Mouse (Mus musculus): ENCODE data around the gene Siglec1. TPM values are rescaled to one million over a fixed set of nuclear protein-coding genes. Genes with fewer than 3 reads are reported as not detected.

Gene Siglec1
- polyA plus RNA-seq, 1 experiment from 2014 or later, result 0.27 TPM

- Histone ChIP-seq H3K36me3 (replicated peaks) (no peaks in the 10 kb centered on the region), H3K27me3 (replicated peaks) (peaks cover 46% of the 10 kb centered on the region), H3K4me1 (peaks cover 30% of the 10 kb centered on the region), H3K9me3 (no peaks in the 10 kb centered on the region), H3K9ac (no peak overlapping the region), H3K4me3 (no peak overlapping the region), H3K4me2 (no peak overlapping the region), H3K27ac (no peak overlapping the region)
- WGBS, result 94% methylated on average over 8 of the region's 8 CpGs
- ATAC-seq (replicated peaks), result no peak
These were observed 27.9 kb downstream of the Siglec1 start for GRCm38 (mm10) chr2:131058672-131059071.

DNA sequence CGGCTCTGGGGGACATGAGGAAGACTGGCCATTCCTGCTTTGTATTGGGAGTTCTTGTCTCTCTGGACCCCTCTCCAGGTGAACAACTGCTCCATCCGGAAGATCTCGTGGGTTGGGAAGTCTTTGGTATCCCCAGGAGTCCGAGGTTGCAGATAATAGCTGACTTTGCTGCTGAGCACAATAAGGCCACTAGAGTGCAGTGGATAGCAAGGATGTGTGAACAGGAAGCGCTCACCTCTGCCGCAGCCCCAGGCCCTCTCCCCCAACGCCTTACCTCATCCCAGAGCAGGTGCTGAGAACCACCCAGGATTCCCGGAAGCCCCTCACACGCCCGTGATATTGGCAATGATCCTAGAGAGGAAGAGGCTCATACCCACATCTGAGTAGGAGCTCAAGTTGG lies 30.4 kb downstream of the Siglec1 start:
- H3K9me3 ChIP-seq, result no peaks in the 10 kb centered on the region
- H3K27ac ChIP-seq, result no peak overlapping the region
- peaks cover 28% of the 10 kb centered on the region for H3K4me1 ChIP-seq
- ATAC-seq (replicated peaks), result no peak
- 2% methylated on average over 10 of the region's 10 CpGs for WGBS
- no peaks in the 10 kb centered on the region for H3K36me3 ChIP-seq (replicated peaks)
- peak overlapping the region; percentile 53 for H3K4me2 ChIP-seq
- H3K4me3 ChIP-seq, result no peak overlapping the region
- H3K9ac ChIP-seq, result no peak overlapping the region
- peaks cover 54% of the 10 kb centered on the region for H3K27me3 ChIP-seq (replicated peaks)

DNA sequence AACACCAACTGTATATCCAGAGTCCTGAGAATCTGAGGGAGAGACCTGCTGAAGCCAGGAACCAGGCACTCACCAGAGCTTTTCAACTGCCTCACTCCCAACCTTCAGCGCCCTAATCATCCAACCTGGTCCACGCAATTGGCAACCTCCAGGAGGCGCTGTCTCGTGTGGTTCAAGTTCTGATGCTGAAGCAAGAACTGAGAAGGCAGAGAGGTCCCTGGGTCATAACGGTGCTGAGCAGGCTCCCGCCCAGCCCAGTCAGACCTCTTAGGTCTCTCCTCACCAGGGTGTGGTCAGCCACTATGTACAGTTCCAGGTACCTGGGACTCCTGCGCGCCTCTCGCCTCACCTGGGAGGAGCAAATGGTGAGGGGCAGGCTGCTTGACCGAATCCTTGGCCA lies 30.9 kb downstream of the Siglec1 start:
- Histone ChIP-seq H3K27me3 (replicated peaks) (peaks cover 57% of the 10 kb centered on the region), H3K4me3 (no peak overlapping the region), H3K4me2 (peak overlapping the region; percentile 53; the same call in 1 of the 2 replicates), H3K4me1 (peaks cover 28% of the 10 kb centered on the region), H3K27ac (no peak overlapping the region), H3K9ac (no peak overlapping the region), H3K9me3 (no peaks in the 10 kb centered on the region), H3K36me3 (replicated peaks) (no peaks in the 10 kb centered on the region)
- ATAC-seq (replicated peaks), result peak; percentile 45; the same call in 1 of the 2 replicates
- WGBS, result 8% methylated on average over 10 of the region's 10 CpGs

- Histone ChIP-seq H3K36me3 (replicated peaks) (no peaks in the 10 kb centered on the region), H3K4me2 (peak overlapping the region; percentile 53), H3K4me1 (peaks cover 28% of the 10 kb centered on the region), H3K4me3 (peak overlapping the region; percentile 35), H3K9ac (peak overlapping the region; percentile 32), H3K9me3 (no peaks in the 10 kb centered on the region), H3K27ac (no peak overlapping the region), H3K27me3 (replicated peaks) (peaks cover 57% of the 10 kb centered on the region)
- WGBS, result 1% methylated on average over 21 of the region's 21 CpGs
- peak; percentile 19; the same call in 1 of the 2 replicates for ATAC-seq (replicated peaks)
These were observed 31.8 kb downstream of the Siglec1 start for GRCm38 (mm10) chr2:131054646-131055264.

- Histone ChIP-seq H3K4me2 (peak overlapping the region; percentile 53), H3K27ac (no peak overlapping the region), H3K4me1 (peaks cover 28% of the 10 kb centered on the region), H3K9me3 (no peaks in the 10 kb centered on the region), H3K9ac (peak overlapping the region; percentile 32), H3K36me3 (replicated peaks) (no peaks in the 10 kb centered on the region), H3K4me3 (peak overlapping the region; percentile 35), H3K27me3 (replicated peaks) (peaks cover 57% of the 10 kb centered on the region)
- WGBS, result 2% methylated on average over 45 of the region's 45 CpGs
- ATAC-seq (replicated peaks), result peak; percentile 28; the same call in 1 of the 2 replicates
These were observed 32.5 kb downstream of the Siglec1 start for GRCm38 (mm10) chr2:131053851-131054645.

GRCm38 (mm10) chr2:131052862-131053418 lies 33.6 kb downstream of the Siglec1 start:
- 72% methylated on average over 6 of the region's 6 CpGs for WGBS

DNA sequence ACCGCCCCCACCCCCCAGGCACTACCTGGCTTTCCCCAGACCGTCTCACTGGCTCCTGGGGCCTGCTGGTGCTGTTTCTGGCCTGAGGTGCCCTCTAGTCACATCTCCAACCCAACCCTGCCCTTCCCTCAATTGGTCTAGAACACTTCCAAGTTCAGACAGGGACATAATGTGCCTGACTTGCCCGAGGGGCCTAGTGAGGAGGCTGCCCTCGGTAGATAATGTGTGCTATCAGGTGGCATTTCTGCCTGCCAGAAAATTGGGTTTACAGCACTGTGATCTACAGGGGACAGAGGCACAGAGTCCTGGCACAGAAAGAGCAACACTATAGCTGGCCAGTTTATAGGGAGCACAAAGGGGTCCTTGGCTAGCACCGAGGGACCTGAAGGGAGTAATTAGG lies 34.5 kb downstream of the Siglec1 start:
- no peak overlapping the region for H3K9ac ChIP-seq
- no peak for ATAC-seq (replicated peaks)
- H3K36me3 ChIP-seq (replicated peaks), result no peaks in the 10 kb centered on the region
- WGBS, result 77% methylated on average over 5 of the region's 5 CpGs
- no peak overlapping the region for H3K4me2 ChIP-seq
- H3K4me1 ChIP-seq, result peaks cover 28% of the 10 kb centered on the region
- peaks cover 56% of the 10 kb centered on the region for H3K27me3 ChIP-seq (replicated peaks)
- no peaks in the 10 kb centered on the region for H3K9me3 ChIP-seq
- no peak overlapping the region for H3K4me3 ChIP-seq
- H3K27ac ChIP-seq, result no peak overlapping the region

More at GRCm38 (mm10) chr2:131052862-131053418, 33.6 kb downstream of the Siglec1 start:
- ATAC-seq (replicated peaks), result no peak
- H3K4me1 ChIP-seq, result peaks cover 28% of the 10 kb centered on the region
- H3K4me3 ChIP-seq, result no peak overlapping the region
- H3K9ac ChIP-seq, result no peak overlapping the region
- no peaks in the 10 kb centered on the region for H3K9me3 ChIP-seq
- peaks cover 57% of the 10 kb centered on the region for H3K27me3 ChIP-seq (replicated peaks)
- no peak overlapping the region for H3K4me2 ChIP-seq
- H3K27ac ChIP-seq, result no peak overlapping the region
- H3K36me3 ChIP-seq (replicated peaks), result no peaks in the 10 kb centered on the region

DNA sequence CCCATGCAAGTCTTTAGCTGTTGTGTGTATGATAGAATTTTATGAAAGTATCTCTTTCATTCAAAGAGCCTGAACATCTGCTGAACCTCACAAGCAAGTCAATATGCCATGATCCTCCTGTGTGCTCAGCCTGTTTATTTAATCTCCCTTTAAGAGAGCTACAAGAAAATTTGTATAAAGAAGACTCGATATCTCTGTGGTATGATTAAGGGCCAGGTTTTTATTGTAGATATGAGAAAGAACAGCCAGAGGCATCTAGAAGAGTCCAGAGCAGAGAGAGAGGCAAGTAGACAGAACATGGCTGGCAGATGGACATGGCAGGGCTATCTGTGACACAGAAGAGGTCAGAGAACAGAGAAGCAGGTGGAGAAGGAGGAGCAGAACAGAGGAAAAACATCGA lies 40.5 kb downstream of the Siglec1 start:
- no peak overlapping the region for H3K9ac ChIP-seq
- WGBS, result 89% methylated on average over 2 of the region's 2 CpGs

GRCm38 (mm10) chr2:131044989-131045720 lies 41.4 kb downstream of the Siglec1 start:
- Histone ChIP-seq H3K4me2 (no peak overlapping the region), H3K27me3 (replicated peaks) (peaks cover 26% of the 10 kb centered on the region), H3K9me3 (no peaks in the 10 kb centered on the region), H3K27ac (no peak overlapping the region), H3K4me1 (peaks cover 13% of the 10 kb centered on the region), H3K36me3 (replicated peaks) (no peaks in the 10 kb centered on the region), H3K9ac (no peak overlapping the region), H3K4me3 (no peak overlapping the region)
- WGBS, result 75% methylated on average over 9 of the region's 9 CpGs
- ATAC-seq (replicated peaks), result no peak

More for the DNA sequence above, 40.5 kb downstream of the Siglec1 start:
- Histone ChIP-seq H3K4me1 (peaks cover 6% of the 10 kb centered on the region), H3K4me3 (no peak overlapping the region), H3K27ac (no peak overlapping the region), H3K9me3 (no peaks in the 10 kb centered on the region), H3K4me2 (no peak overlapping the region), H3K36me3 (replicated peaks) (no peaks in the 10 kb centered on the region), H3K27me3 (replicated peaks) (peaks cover 19% of the 10 kb centered on the region)
- no peak for ATAC-seq (replicated peaks)

- Histone ChIP-seq H3K9me3 (no peaks in the 10 kb centered on the region), H3K27ac (no peak overlapping the region), H3K36me3 (replicated peaks) (no peaks in the 10 kb centered on the region), H3K9ac (no peak overlapping the region), H3K27me3 (replicated peaks) (peaks cover 33% of the 10 kb centered on the region), H3K4me3 (no peak overlapping the region), H3K4me1 (peaks cover 17% of the 10 kb centered on the region), H3K4me2 (no peak overlapping the region; the same call in 1 of the 2 replicates)
- ATAC-seq (replicated peaks), result no peak
- 13% methylated on average over 7 of the region's 7 CpGs for WGBS
These were observed 42.2 kb downstream of the Siglec1 start for GRCm38 (mm10) chr2:131044354-131044852.

DNA sequence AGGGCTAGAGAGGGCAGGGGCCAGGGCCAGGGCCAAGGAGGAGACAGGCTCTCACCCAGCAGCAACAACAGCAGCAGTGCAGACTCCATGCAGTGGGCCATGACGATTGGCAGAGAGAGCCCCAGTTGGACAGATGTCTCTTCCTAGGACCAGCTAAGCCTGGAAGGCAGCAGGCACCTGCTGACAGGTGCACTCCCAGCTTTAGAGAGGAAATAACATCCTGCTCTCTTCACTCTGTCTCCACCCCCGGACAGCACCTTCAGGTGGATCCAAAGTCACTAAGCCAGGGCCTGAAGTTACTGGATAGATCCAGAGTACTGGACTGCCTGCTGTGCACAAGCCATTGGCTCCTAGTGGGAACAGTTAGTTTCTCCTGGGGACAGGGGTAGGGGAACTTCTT lies 43.6 kb downstream of the Siglec1 start, which contains the start of gene Gfra4:
Gfra4 (minus strand) TSS at position 101 of the 400 bp plus-strand sequence.
- no peaks in the 10 kb centered on the region for H3K36me3 ChIP-seq (replicated peaks)
- H3K4me3 ChIP-seq, result peak within 1 kb of the TSS; percentile 59
- peaks cover 33% of the 10 kb centered on the region for H3K27me3 ChIP-seq (replicated peaks)
- H3K9ac ChIP-seq, result peak within 1 kb of the TSS; percentile 71; the same call in 1 of the 2 replicates
- ATAC-seq (replicated peaks), result no peak
- H3K9me3 ChIP-seq, result no peaks in the 10 kb centered on the region
- peak within 1 kb of the TSS; percentile 71 for H3K4me2 ChIP-seq
- WGBS, result 88% methylated on average over 2 of the region's 2 CpGs
- H3K27ac ChIP-seq, result no peak within 1 kb of the TSS
- H3K4me1 ChIP-seq, result peaks cover 17% of the 10 kb centered on the region
